Mouse (Mus musculus): ENCODE results near the gene Trmt1.
A peak's percentile ranks its signal among the peaks of the same experiment; 100 is the strongest.

The Trmt1 gene

DNA sequence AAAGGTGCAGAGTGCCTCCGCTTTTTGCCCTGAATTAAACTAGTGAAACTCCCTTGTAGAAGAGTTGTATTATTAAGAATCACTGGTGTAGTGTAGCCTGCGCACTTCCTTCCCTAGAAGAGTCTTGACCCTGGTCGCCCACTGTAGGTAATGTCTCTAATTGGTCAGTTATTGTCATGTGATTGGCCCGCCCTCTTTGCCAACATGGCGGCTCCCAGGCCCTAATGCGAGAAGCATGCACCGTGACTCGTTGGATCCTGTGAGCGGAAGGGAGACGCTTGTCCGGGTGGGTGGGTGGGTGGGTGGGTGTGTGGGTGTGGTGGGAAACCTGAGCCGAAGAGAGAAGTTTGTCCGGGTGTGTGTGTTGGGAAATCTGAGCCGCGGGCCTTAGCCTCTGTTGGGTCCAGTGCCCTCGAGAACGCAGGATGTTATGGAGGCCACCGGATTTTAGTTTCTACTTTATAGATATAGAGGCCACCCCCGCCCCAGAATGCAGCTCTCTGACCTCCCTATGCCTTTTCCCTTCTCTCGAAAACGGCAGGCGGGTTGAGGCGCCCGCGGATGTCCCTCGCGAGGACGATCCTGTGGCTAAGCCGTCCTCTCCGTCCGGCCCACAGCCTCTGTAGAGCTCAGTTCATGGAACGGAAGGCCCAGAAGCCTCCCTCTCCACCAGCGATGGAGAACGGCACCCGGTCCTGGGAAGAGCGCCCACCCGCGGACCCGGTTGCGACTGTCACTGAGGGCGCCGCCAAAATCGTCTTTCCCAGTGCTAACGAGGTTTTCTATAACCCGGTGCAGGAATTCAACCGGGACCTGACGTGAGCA, 3.2 kb downstream of the Trmt1 start:
- peak; percentile 88 for DNase-seq (ENCODE audit: low spot score)

- DNase-seq (ENCODE audit: low spot score): no peak
Observed at GRCm38 (mm10) chr8:84693332-84693731, 7.2 kb downstream of the Trmt1 start.

DNA sequence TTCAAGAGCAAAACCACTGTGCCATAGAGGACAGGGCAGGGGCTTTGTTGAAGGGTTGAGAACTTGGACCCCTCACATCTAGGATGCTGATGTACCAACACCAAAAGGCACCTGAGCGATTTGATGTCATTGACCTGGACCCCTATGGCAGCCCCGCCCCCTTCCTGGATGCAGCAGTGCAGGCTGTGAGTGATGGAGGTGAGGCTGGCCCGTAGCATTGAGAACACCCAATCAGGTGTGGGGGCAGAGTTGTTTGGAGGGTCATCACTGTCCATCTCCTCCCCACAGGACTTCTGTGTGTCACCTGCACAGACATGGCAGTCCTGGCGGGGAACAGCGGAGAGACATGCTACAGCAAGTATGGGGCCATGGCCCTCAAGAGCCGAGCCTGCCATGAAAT, 9.0 kb downstream of the Trmt1 start:
- DNase-seq (ENCODE audit: low spot score): no peak

DNA sequence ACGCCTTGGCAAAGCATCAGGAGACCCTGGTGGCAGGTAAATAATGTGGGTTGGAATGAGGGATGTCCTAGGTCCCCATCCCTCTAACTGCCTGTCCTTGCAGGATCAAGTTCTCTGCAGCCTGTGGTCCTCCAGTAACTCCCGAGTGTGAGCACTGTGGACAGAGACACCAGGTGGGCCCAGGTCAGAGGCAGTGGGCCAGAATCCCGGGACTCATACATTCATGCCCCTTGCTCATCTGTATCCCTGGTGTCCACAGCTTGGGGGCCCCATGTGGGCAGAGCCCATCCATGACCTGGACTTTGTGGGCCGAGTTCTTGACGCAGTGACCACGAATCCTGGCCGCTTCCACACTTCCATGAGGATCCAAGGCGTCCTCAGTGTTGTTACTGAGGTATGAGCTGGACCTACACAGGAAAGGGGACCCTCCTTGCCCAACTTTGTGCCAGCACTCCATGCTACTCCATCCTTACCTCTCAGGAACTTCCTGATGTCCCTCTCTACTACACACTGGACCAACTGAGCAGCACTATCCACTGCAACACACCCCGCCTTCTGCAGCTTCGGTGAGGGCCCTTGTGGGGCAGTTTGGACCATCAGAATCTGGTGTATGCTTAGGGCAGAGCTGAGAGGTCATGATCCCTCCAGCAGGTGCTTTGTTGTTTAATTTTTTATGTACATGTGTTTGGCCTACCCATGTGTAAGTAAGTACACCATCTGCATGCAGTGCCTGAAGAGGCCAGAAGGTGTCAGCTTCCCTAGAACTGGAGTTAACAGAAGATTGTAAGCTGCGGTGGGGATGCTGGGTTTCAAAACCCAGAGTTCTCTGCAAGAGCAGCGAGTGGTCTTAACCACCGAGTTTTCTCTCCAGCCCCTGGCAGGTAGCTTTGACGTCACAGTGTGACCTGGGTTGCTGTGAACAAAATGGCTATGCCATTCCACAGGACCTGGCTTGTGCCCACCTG, 11.3 kb downstream of the Trmt1 start:
- peak; percentile 50 for DNase-seq (ENCODE audit: low spot score)

DNA sequence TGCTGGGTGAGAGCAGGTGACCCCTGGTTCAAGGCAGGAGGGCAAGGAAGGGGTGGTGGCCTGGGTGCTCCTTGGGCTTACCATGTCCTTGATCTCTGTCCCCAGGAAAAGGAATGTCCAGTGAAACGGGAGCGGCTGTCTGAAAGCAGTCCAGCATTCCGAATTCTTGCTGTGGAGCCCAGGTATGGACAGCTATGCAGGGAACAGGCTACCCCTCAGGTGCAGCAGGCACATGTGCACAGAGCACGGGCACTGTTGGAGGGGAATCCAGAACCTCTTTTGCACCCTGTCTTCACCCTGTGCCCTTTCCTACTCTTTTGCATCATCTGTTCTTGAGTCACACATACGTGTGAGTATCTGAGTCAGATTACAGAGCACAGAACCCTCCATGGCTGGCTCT, 12.2 kb downstream of the Trmt1 start:
- no peak for DNase-seq (ENCODE audit: low spot score)

DNA sequence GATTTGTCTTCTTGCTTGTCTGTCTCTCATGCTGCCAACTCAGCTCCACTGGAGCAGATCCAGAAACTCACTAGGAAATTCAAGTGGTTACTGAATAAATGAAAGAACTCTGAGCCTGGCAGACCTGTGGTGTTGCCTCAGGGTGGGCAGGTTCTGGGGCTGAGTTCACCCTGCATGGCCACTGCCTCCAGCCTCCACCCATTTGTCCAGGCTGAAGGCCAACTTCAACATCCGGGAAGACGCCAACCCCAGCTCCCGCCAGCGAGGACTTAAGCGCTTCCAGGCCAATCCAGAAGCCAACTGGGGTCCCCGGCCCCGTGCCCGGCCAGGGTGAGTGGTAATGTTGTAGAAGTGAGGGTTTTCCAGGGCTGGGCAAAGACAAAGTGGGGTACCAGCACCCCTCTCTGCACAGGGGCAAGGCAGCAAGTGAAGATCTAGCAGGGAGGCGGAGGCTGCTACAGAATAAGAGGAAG, 12.9 kb downstream of the Trmt1 start:
- DNase-seq (ENCODE audit: low spot score): no peak

GRCm38 (mm10) chr8:84699861-84700322, 13.8 kb downstream of the Trmt1 start:
- DNase-seq (ENCODE audit: low spot score): no peak

- no peak for DNase-seq (ENCODE audit: low spot score)
Observed at GRCm38 (mm10) chr8:84700526-84700925, 14.4 kb downstream of the Trmt1 start.

DNA sequence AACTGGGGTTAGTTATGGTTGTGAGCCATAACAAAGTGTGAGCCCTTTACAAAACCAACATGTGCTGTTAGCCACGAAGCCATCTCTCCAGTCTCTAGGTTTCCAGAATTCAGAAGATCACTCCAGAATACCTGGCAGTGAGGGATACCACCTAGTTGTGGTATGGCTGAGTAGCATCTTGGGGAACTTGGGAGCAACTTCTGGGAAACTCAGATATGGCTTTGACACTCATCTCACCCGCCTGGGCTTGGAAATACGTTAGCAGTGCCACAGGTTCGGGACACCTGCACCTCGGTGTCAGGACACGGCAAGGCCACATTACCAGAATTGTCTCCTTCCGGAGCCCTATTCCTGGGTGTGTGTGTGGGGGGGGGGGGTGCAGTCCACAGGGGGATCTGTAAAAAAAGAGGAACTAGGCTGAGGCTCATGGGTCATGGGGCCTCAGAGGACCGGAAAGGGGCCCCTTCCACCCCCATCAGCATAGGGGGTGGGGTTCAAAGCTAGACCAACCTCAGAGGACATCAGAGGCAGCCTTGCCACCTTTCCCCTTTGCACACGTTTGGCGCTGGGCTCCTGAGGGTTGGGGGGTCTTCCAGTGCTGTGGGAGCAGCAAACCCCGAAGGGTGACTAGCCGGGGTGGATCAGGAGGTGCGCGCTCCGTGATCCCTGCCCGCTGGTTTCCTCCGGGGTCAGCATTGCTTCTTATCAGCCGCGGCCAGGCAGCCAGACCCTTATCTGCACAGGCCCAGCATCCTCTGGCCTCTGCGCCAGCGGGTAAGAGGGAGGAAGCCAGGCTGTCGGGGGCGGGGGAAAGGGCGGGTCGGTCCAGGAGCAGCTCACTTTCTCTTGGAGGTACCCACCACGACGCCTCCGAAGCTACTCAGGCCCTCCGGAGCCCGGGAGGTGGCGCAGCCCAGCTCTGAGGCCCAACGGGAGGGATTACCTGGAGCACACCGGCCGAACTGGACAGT, 15.1 kb downstream of the Trmt1 start, which contains the start of gene Lyl1:
Lyl1 (plus strand) TSS at position 517 of the 971 bp plus-strand sequence.
- peak; percentile 99 for DNase-seq (ENCODE audit: low spot score)

DNA sequence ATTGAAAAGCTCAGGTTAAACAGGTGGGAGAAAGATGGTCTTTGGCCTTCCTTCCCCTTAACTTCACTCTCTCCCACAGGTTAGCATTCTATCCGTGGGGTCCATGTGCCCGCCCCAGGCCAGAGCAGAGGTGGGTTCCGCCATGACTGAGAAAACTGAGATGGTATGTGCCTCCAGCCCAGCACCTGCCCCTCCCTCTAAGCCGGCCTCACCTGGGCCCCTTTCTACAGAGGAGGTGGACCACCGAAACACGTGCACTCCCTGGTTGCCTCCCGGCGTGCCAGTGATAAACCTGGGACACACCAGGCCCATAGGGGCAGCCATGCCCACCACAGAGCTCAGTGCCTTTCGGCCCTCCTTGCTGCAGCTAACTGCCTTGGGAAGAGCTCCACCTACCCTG, 16.5 kb downstream of the Trmt1 start:
- DNase-seq (ENCODE audit: low spot score): no peak

- no peak for DNase-seq (ENCODE audit: low spot score)
Observed at GRCm38 (mm10) chr8:84702963-84703465, 16.9 kb downstream of the Trmt1 start.

DNA sequence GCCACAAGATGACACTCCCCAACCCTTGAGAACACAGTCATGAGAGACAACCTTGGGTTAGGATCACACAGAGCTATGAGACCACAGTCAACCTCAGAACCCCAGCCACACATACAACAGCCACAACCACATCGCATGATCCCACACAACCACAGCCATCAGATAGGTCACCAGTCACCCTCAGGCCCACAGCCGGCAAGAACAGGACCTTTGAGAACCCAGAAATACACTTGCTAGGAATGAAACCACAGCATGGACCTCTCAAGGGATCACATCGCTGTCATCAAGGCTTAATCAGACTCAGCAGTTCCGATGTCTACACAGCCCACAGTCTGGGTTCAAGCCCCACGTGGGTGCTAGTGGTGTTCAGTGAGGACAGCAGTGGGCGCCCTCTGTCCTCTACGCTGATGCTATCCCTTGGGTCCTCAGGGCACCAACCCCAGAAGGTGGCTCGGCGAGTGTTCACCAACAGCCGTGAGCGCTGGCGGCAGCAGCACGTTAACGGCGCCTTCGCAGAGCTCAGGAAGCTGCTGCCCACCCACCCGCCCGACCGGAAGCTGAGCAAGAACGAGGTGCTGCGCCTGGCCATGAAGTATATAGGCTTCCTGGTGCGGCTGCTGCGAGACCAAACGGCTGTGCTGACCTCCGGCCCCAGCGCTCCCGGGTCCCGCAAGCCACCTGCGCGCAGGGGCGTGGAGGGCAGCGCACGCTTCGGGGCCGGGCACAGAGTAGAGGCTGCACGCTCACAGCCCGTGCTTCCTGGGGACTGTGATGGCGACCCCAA, 17.6 kb downstream of the Trmt1 start:
- DNase-seq (ENCODE audit: low spot score): no peak

GRCm38 (mm10) chr8:84704356-84704755, 18.2 kb downstream of the Trmt1 start:
- peak; percentile 89 for DNase-seq (ENCODE audit: low spot score)

- no peak for DNase-seq (ENCODE audit: low spot score)
Observed at GRCm38 (mm10) chr8:84704867-84705831, 19.0 kb downstream of the Trmt1 start.

- no peak for DNase-seq (ENCODE audit: low spot score)
Observed at GRCm38 (mm10) chr8:84705960-84706359, 19.9 kb downstream of the Trmt1 start.

DNA sequence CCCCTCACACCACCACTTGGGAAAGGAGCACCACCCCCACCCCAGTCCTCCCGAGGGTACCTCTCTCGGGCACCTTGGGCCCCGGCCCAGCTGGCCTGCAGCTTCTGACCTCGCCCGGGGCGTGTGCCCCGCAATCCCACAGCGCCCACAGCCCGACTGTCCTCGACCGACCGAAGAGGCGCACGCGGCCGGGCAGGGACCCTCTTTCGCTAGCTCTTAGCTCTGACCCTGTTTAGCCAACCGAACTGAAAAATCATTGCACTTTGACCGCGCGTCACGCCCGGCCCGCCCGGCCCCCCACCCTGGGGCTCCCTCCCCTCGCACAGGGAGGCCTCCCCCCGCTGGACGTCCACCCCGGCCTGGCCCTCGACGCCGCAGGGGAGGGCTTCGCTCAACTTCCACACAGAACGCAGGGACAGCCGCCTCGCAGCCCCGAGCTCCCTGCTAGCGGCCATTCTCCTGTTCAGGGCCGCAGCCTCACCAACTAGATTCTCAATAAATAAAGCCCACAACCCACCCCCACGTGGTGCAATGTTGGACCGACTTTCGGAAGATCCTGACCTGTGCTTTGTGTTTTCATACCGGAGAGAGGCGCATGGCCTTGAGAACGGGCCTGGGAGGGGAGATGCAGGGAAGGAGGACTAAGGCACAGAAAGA, 20.6 kb downstream of the Trmt1 start:
- DNase-seq (ENCODE audit: low spot score): no peak

GRCm38 (mm10) chr8:84707267-84707883, 21.3 kb downstream of the Trmt1 start:
- no peak for DNase-seq (ENCODE audit: low spot score)

GRCm38 (mm10) chr8:84708071-84708541, 22.0 kb downstream of the Trmt1 start:
- DNase-seq (ENCODE audit: low spot score): no peak

Measured in c-Kit-positive CD71-positive TER-119-positive erythroid progenitor cells, embryonic 14.5 days (primary cell).